Mouse (Mus musculus) liver, embryonic 14.5 days (tissue): ENCODE data around the gene Rnf19b.

ENCODE experiments used
- CTCF ChIP-seq: IDR thresholded peaks from 2 replicates; pipeline ENCODE4 v1.5.1; 2016; ENCODE audit warnings: antibody characterized with exemption, low read depth, control low read depth
- EP300 ChIP-seq: IDR thresholded peaks from 2 replicates; pipeline ENCODE4 v1.6.1; 2016; ENCODE audit warnings: antibody characterized with exemption, low read depth

GRCm38 (mm10) chr4:129065688-129066236 lies 7.7 kb downstream of the Rnf19b start:
- TF ChIP-seq EP300 (no peak), CTCF (no peak)
